Mouse (Mus musculus): Measurements from ENCODE around the gene Pdzd3. TPM values are rescaled to one million over a fixed set of nuclear protein-coding genes. Genes with fewer than 3 reads are reported as not detected.

Pdzd3 gene
- polyA plus RNA-seq, 1 experiment = 0.11 TPM

GRCm38 (mm10) chr9:44254508-44255135 lies 3.4 kb upstream of the Pdzd3 start:
- TF ChIP-seq CTCF (IDR thresholded peaks at IDR 0.05; ENCODE audit: insufficient read depth, low read length) (no peak), POLR2A (IDR thresholded peaks at IDR 0.05; ENCODE audit: borderline replicate concordance, extremely low read depth, low read depth, low read length) (no peak)
- WGBS = 33% methylated on average over 5 of the region's 5 CpGs
- no peak for DNase-seq
- H3K4me1 ChIP-seq (ENCODE audit: control insufficient read depth, insufficient read depth, low read length) = no peaks in the 10 kb centered on the region
- no peak overlapping the region for H3K4me3 ChIP-seq (replicated peaks; ENCODE audit: extremely low read depth, low read depth, low read length)

GRCm38 (mm10) chr9:44253441-44253840 lies 2.2 kb upstream of the Pdzd3 start:
- no peak overlapping the region for H3K4me3 ChIP-seq (replicated peaks; ENCODE audit: extremely low read depth, low read depth, low read length)
- WGBS = 85% methylated on average over 6 of the region's 6 CpGs
- no peak for DNase-seq
- TF ChIP-seq CTCF (IDR thresholded peaks at IDR 0.05; ENCODE audit: insufficient read depth, low read length) (no peak), POLR2A (IDR thresholded peaks at IDR 0.05; ENCODE audit: borderline replicate concordance, extremely low read depth, low read depth, low read length) (no peak)
- H3K4me1 ChIP-seq (ENCODE audit: control insufficient read depth, insufficient read depth, low read length) = no peaks in the 10 kb centered on the region

- H3K4me1 ChIP-seq (ENCODE audit: control insufficient read depth, insufficient read depth, low read length) = no peaks in the 10 kb centered on the region
- DNase-seq = no peak
- H3K4me3 ChIP-seq (replicated peaks; ENCODE audit: extremely low read depth, low read depth, low read length) = no peak overlapping the region
- WGBS = 61% methylated on average over 4 of the region's 4 CpGs
- TF ChIP-seq CTCF (IDR thresholded peaks at IDR 0.05; ENCODE audit: insufficient read depth, low read length) = no peak
- no peak for TF ChIP-seq POLR2A (IDR thresholded peaks at IDR 0.05; ENCODE audit: borderline replicate concordance, extremely low read depth, low read depth, low read length)
Observed at GRCm38 (mm10) chr9:44250445-44250844, 826 bp downstream of the Pdzd3 start.

- DNase-seq = peak; percentile 31
- TF ChIP-seq CTCF (IDR thresholded peaks at IDR 0.05; ENCODE audit: insufficient read depth, low read length) (peak; percentile 78), POLR2A (IDR thresholded peaks at IDR 0.05; ENCODE audit: borderline replicate concordance, extremely low read depth, low read depth, low read length) (no peak)
- WGBS = 49% methylated on average over 26 of the region's 26 CpGs
- H3K4me1 ChIP-seq (ENCODE audit: control insufficient read depth, insufficient read depth, low read length) = no peaks in the 10 kb centered on the region
- no peak overlapping the region for H3K4me3 ChIP-seq (replicated peaks; ENCODE audit: extremely low read depth, low read depth, low read length)
Observed at GRCm38 (mm10) chr9:44249181-44250146, 1.8 kb downstream of the Pdzd3 start.

GRCm38 (mm10) chr9:44247907-44248306 lies 3.4 kb downstream of the Pdzd3 start:
- Histone ChIP-seq H3K4me1 (ENCODE audit: control insufficient read depth, insufficient read depth, low read length) (no peaks in the 10 kb centered on the region), H3K4me3 (replicated peaks; ENCODE audit: extremely low read depth, low read depth, low read length) (no peak overlapping the region)
- no peak for DNase-seq
- TF ChIP-seq CTCF (IDR thresholded peaks at IDR 0.05; ENCODE audit: insufficient read depth, low read length) (no peak), POLR2A (IDR thresholded peaks at IDR 0.05; ENCODE audit: borderline replicate concordance, extremely low read depth, low read depth, low read length) (no peak)
- WGBS = 65% methylated on average over 6 of the region's 6 CpGs

GRCm38 (mm10) chr9:44243621-44244020 lies 7.7 kb downstream of the Pdzd3 start:
- TF ChIP-seq CTCF (IDR thresholded peaks at IDR 0.05; ENCODE audit: insufficient read depth, low read length) (no peak), POLR2A (IDR thresholded peaks at IDR 0.05; ENCODE audit: borderline replicate concordance, extremely low read depth, low read depth, low read length) (no peak)
- H3K4me1 ChIP-seq (ENCODE audit: control insufficient read depth, insufficient read depth, low read length) = no peaks in the 10 kb centered on the region
- DNase-seq = no peak
- H3K4me3 ChIP-seq (replicated peaks; ENCODE audit: extremely low read depth, low read depth, low read length) = no peak overlapping the region
- 49% methylated on average over 2 of the region's 2 CpGs for WGBS

- DNase-seq = no peak
- no peak overlapping the region for H3K4me3 ChIP-seq (replicated peaks; ENCODE audit: extremely low read depth, low read depth, low read length)
- WGBS = 55% methylated on average over 9 of the region's 9 CpGs
- no peaks in the 10 kb centered on the region for H3K4me1 ChIP-seq (ENCODE audit: control insufficient read depth, insufficient read depth, low read length)
- TF ChIP-seq CTCF (IDR thresholded peaks at IDR 0.05; ENCODE audit: insufficient read depth, low read length) (no peak), POLR2A (IDR thresholded peaks at IDR 0.05; ENCODE audit: borderline replicate concordance, extremely low read depth, low read depth, low read length) (no peak)
Observed at GRCm38 (mm10) chr9:44241418-44241817, 9.9 kb downstream of the Pdzd3 start.

- 53% methylated on average over 5 of the region's 5 CpGs for WGBS
- no peak for DNase-seq
- no peak for TF ChIP-seq CTCF (IDR thresholded peaks at IDR 0.05; ENCODE audit: insufficient read depth, low read length)
- peak; percentile 28; the same call in 1 of the 2 replicates for TF ChIP-seq POLR2A (IDR thresholded peaks at IDR 0.05; ENCODE audit: borderline replicate concordance, extremely low read depth, low read depth, low read length)
- H3K4me1 ChIP-seq (ENCODE audit: control insufficient read depth, insufficient read depth, low read length) = no peaks in the 10 kb centered on the region
- no peak overlapping the region for H3K4me3 ChIP-seq (replicated peaks; ENCODE audit: extremely low read depth, low read depth, low read length)
Observed at GRCm38 (mm10) chr9:44240911-44241310, 10.4 kb downstream of the Pdzd3 start.

- TF ChIP-seq CTCF (IDR thresholded peaks at IDR 0.05; ENCODE audit: insufficient read depth, low read length) (no peak), POLR2A (IDR thresholded peaks at IDR 0.05; ENCODE audit: borderline replicate concordance, extremely low read depth, low read depth, low read length) (no peak)
- 42% methylated on average over 2 of the region's 2 CpGs for WGBS
- no peak for DNase-seq
- Histone ChIP-seq H3K4me1 (ENCODE audit: control insufficient read depth, insufficient read depth, low read length) (no peaks in the 10 kb centered on the region), H3K4me3 (replicated peaks; ENCODE audit: extremely low read depth, low read depth, low read length) (no peak within 1 kb of the TSS)
Observed at GRCm38 (mm10) chr9:44240399-44240798, 10.9 kb downstream of the Pdzd3 start, which contains the start of gene Ccdc153. Ccdc153 (plus strand) TSS chr9:44240676.
